Mouse (Mus musculus) cerebellum, postnatal 4 days (tissue): ENCODE results near the gene Cntfr.
A peak's percentile ranks its signal among the peaks of the same experiment; 100 is the strongest.

Experiments
- DNase-seq, 2 experiments: peaks; one replicate each; pipeline ENCODE4 v3.0.0; 2022; ENCODE audit warnings: low spot score in 2 of 2, mixed read lengths in 1 of 2

Gene Cntfr

GRCm38 (mm10) chr4:41679291-41679690, 17.6 kb downstream of the Cntfr start:
- no peak for DNase-seq

- DNase-seq: no peak
Observed at GRCm38 (mm10) chr4:41678863-41679262, 18.0 kb downstream of the Cntfr start.

- DNase-seq: peak in 1 of 2 experiments; percentile 52
Observed at GRCm38 (mm10) chr4:41677006-41677629, 19.8 kb downstream of the Cntfr start.

- DNase-seq: peak in 1 of 2 experiments; percentile 37
Observed at GRCm38 (mm10) chr4:41676248-41677005, 20.5 kb downstream of the Cntfr start.

GRCm38 (mm10) chr4:41673186-41673585, 23.7 kb downstream of the Cntfr start:
- no peak for DNase-seq

GRCm38 (mm10) chr4:41672522-41672963, 24.3 kb downstream of the Cntfr start:
- no peak for DNase-seq

- DNase-seq: no peak
Observed at GRCm38 (mm10) chr4:41671963-41672480, 24.9 kb downstream of the Cntfr start.

GRCm38 (mm10) chr4:41671500-41671899, 25.4 kb downstream of the Cntfr start:
- DNase-seq: no peak

GRCm38 (mm10) chr4:41670836-41671235, 26.1 kb downstream of the Cntfr start:
- DNase-seq: no peak

GRCm38 (mm10) chr4:41666646-41667045, 30.2 kb downstream of the Cntfr start:
- no peak for DNase-seq

GRCm38 (mm10) chr4:41665009-41665675, 31.7 kb downstream of the Cntfr start:
- DNase-seq: no peak

- DNase-seq: no peak
Observed at GRCm38 (mm10) chr4:41664533-41664932, 32.4 kb downstream of the Cntfr start.

GRCm38 (mm10) chr4:41663614-41664013, 33.3 kb downstream of the Cntfr start:
- no peak for DNase-seq

- no peak for DNase-seq
Observed at GRCm38 (mm10) chr4:41662723-41663122, 34.2 kb downstream of the Cntfr start.

GRCm38 (mm10) chr4:41660851-41661430, 35.9 kb downstream of the Cntfr start:
- peak in 1 of 2 experiments; percentile 37 for DNase-seq

GRCm38 (mm10) chr4:41659556-41659955, 37.3 kb downstream of the Cntfr start:
- DNase-seq: no peak

- DNase-seq: no peak
Observed at GRCm38 (mm10) chr4:41658566-41659384, 38.1 kb downstream of the Cntfr start.

- DNase-seq: no peak
Observed at GRCm38 (mm10) chr4:41655525-41655924, 41.4 kb downstream of the Cntfr start.

GRCm38 (mm10) chr4:41654217-41654616, 42.7 kb downstream of the Cntfr start:
- peak; percentile 69 to 76 for DNase-seq

GRCm38 (mm10) chr4:41653730-41654129, 43.2 kb downstream of the Cntfr start:
- no peak for DNase-seq

GRCm38 (mm10) chr4:41653296-41653695, 43.6 kb downstream of the Cntfr start:
- DNase-seq: peak; percentile 68 to 86
